Mouse (Mus musculus) liver, postnatal 0 days (tissue): ENCODE measurements around the gene Cebpg.

ENCODE experiments used
- CTCF ChIP-seq: sonication (generic); IDR thresholded peaks from 2 replicates; pipeline ENCODE4 v1.5.1; 2016; ENCODE audit warnings: antibody characterized with exemption, low read depth
- EP300 ChIP-seq: IDR thresholded peaks from 2 replicates; pipeline ENCODE4 v1.6.1; 2016; ENCODE audit warnings: antibody characterized with exemption, low read depth, mild to moderate bottlenecking

DNA sequence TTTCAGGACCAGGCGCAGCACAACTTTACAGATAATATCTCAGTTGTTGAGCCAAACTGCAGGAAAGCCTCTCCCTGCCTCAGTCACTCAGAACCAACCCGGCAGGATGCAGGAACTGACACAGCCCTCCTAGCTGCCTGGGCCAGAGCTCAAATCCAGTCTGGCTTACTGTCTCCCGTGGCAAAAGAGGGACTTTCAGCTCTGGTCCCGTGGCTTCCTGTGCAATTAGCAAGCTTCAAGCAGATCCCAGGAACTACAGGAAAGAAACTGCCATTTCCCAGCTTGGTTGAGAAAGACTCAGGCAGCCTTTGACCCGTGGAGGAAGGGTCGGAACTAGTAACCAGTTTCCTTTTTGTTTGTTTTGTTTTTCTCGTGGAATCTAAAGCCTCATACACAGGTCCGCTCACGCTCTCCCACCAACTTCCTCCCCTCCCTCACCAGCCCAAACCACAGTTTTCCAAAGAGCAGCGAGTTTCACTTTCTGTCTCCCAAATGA lies 24.5 kb upstream of the Cebpg start:
- TF ChIP-seq CTCF: 0 out of 2 replicates have a peak, but pooled peaks have one; percentile 3
- peak; percentile 56 for TF ChIP-seq EP300
